Mouse (Mus musculus) bone marrow, adult 2 months (tissue): ENCODE measurements around the gene Sept9.

Experiments
- CTCF ChIP-seq: fragments of 200-500 bp; IDR thresholded peaks from 2 replicates; pipeline ENCODE4 v1.5.1; 2011; ENCODE audit warnings: low read length, control low read depth; ENCODE audit not compliant: control insufficient read depth, insufficient read depth
- POLR2A ChIP-seq: fragments of 200-500 bp; IDR thresholded peaks from 2 replicates; pipeline ENCODE4 v1.6.1; 2011; ENCODE audit warnings: low read depth, mild to moderate bottlenecking, control low read depth, low read length, borderline replicate concordance; ENCODE audit not compliant: control insufficient read depth

- TF ChIP-seq CTCF (no peak), POLR2A (no peak)
These were observed 5.6 kb downstream of the Sept9 start for GRCm38 (mm10) chr11:117205042-117205441.
